Mouse (Mus musculus) liver, postnatal 0 days (tissue): Measurements from ENCODE around the gene Itsn2. TPM values are rescaled to one million over a fixed set of nuclear protein-coding genes. Genes with fewer than 3 reads are reported as not detected.

Experiments used
- ATAC-seq: fragments of 200-750 bp; cut with Nextera tagmentation; 2 replicates; pipeline ENCODE4 v1.8.0; 2017; ENCODE audit warnings: mild to moderate bottlenecking, moderate library complexity
- DNase-seq: peaks from one replicate; pipeline ENCODE4 v3.0.0-alpha.2; 2016
- H3K27ac ChIP-seq: fragments of 300-500 bp; sonication (generic); 2 replicates; pipeline ENCODE4 v1.5.1; 2014; ENCODE audit warnings: antibody characterized with exemption, moderate library complexity, mild to moderate bottlenecking, low read depth
- H3K27me3 ChIP-seq: fragments of 300-500 bp; sonication (generic); 2 replicates; pipeline ENCODE4 v1.6.1; 2014; ENCODE audit warnings: low read length, control low read depth, mixed read lengths; ENCODE audit not compliant: insufficient read depth
- H3K36me3 ChIP-seq: fragments of 300-500 bp; sonication (generic); replicated peaks from 2 replicates; pipeline ENCODE4 v1.6.1; 2014; ENCODE audit warnings: mild to moderate bottlenecking, control low read depth, low read length, moderate library complexity, mixed read lengths; ENCODE audit not compliant: insufficient read depth
- H3K4me1 ChIP-seq: fragments of 300-500 bp; sonication (generic); 2 replicates; pipeline ENCODE4 v1.6.1; 2014; ENCODE audit warnings: antibody characterized with exemption, mild to moderate bottlenecking, control low read depth; ENCODE audit not compliant: insufficient read depth
- H3K4me2 ChIP-seq: fragments of 300-500 bp; sonication (generic); 2 replicates; pipeline ENCODE4 v1.6.1; 2014; ENCODE audit warnings: low read depth, mild to moderate bottlenecking, low read length, moderate library complexity, mixed read lengths
- H3K4me3 ChIP-seq: fragments of 300-500 bp; sonication (generic); 2 replicates; pipeline ENCODE4 v1.5.1; 2014; ENCODE audit warnings: low read depth, low read length
- H3K9ac ChIP-seq: fragments of 300-500 bp; sonication (generic); replicated peaks from 2 replicates; pipeline ENCODE4 v1.6.1; 2014; ENCODE audit warnings: mild to moderate bottlenecking, moderate library complexity
- H3K9me3 ChIP-seq: fragments of 300-500 bp; sonication (generic); 2 replicates; pipeline ENCODE4 v1.6.1; 2016; ENCODE audit warnings: mild to moderate bottlenecking, control low read depth, low read length, mixed read lengths
- CTCF ChIP-seq: sonication (generic); IDR thresholded peaks from 2 replicates; pipeline ENCODE4 v1.5.1; 2016; ENCODE audit warnings: antibody characterized with exemption, low read depth
- EP300 ChIP-seq: IDR thresholded peaks from 2 replicates; pipeline ENCODE4 v1.6.1; 2016; ENCODE audit warnings: antibody characterized with exemption, low read depth, mild to moderate bottlenecking
- WGBS: fragments of 180-500 bp; shearing (Covaris S2); extraction: QIAGEN DNeasy Blood & Tissue Kit; methylation state at CpG from one replicate; pipeline ENCODE4 v1.1.7; 2014; ENCODE audit not compliant: insufficient replicate concordance; 5-methylcytosine and 5-hydroxymethylcytosine counted together
- polyA plus RNA-seq: library from polyadenylated mRNA; unstranded; fragments of >200 nt; fragmentation: Nextera tagmentation; extraction: Ambion mirVana; gene quantifications from 2 replicates; pipeline ENCODE4 v1.2.1, GENCODE M21; 2015

The Itsn2 gene
- polyA plus RNA-seq, 1 experiment from 2014 or later = 17.5 TPM

DNA sequence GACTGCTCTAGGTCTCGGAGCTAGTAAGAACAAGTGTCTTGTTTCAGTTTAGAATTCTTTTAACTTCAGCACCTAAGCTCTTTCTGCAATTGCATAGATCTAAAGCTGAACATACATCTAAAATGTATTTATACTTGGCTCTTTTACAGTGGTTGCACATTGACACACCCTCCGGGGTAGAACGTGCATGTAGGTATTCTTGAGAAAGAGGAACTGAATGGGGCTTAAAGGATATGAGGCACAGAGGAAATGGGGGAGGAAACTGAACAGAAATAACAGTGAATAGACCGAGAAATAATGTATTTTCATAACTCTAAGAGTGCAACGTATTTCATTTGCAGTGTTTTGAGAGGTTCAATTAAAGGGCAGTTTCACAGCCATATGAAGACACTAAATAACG, 2.6 kb downstream of the Itsn2 start:
- Histone ChIP-seq H3K4me1 (peaks cover 24% of the 10 kb centered on the region), H3K36me3 (no peaks in the 10 kb centered on the region; the same call in 1 of the 2 replicates), H3K27me3 (no peaks in the 10 kb centered on the region), H3K4me2 (peak overlapping the region; percentile 80), H3K9me3 (no peaks in the 10 kb centered on the region), H3K4me3 (0 out of 2 replicates have a peak overlapping the region, but pooled peaks have one; percentile 9), H3K9ac (no peak overlapping the region), H3K27ac (no peak overlapping the region)
- DNase-seq (no peak), ATAC-seq (no peak)
- 29% methylated on average over 6 of the region's 6 CpGs for WGBS
- TF ChIP-seq EP300 (no peak), CTCF (no peak)

DNA sequence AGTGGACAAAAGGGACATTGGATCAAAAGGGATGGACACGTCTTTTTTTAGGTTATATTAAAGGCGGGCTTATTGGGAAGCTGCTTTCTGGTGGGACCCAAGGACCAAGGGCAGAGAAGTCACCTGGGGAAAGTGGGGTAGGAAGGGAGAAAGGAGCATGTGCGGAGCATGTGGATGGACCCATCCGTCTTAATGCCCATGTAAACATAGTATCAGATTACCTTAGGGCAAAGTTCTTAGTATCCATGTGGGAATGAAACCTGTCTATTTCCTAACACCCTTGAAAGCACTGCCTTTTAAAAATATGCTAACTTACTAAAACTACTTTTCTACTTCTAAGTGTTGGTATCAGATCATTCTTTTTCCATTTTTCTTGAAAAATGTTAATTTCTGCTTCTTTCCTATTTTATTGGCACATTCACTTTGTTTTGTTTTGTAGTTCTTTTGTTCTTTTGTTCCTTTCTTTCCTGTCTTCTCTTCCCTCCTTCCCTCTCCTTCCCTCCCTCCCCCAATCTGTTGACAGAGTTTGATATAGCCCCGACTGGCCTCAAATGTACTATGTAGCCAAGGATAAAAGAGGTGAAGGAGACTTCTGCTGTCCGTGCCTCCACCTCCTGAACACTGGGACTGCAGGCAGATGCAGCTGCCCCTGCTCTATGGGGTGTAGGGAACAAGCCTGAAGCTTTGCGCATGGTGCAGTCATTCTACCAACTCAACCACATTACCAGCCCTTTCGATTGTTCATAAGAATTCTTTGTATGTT, 6.4 kb downstream of the Itsn2 start:
- DNase-seq (no peak), ATAC-seq (0 out of 2 replicates have a peak, but pooled peaks have one; percentile 45)
- no peak overlapping the region for H3K27ac ChIP-seq
- H3K4me1 ChIP-seq = peaks cover 28% of the 10 kb centered on the region
- H3K36me3 ChIP-seq = no peaks in the 10 kb centered on the region; the same call in 1 of the 2 replicates
- H3K9ac ChIP-seq = no peak overlapping the region
- H3K4me3 ChIP-seq = no peak overlapping the region
- H3K9me3 ChIP-seq = no peaks in the 10 kb centered on the region
- no peaks in the 10 kb centered on the region for H3K27me3 ChIP-seq
- TF ChIP-seq EP300 (no peak), CTCF (no peak)
- H3K4me2 ChIP-seq = no peak overlapping the region
- WGBS = 63% methylated on average over 8 of the region's 8 CpGs

DNA sequence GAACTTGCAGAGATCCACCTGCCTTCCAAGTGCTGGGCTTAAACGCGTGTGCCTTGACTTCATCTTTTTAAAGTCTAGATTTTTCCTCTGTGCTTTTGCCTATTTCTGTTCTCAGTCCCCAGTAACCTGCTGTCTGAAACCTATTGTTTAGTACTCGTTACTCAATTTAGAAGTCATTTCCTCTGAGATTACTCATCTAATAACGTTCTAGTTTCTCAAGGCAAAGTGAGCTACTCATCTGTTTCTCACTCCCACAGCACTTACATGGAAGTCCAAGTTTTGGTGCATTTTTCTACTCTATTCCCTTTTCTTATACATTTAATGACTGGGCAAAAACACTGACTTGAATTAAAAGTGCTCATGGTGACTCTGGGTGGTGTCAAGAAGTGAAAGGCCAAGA, 7.3 kb downstream of the Itsn2 start:
- no peak overlapping the region for H3K4me3 ChIP-seq
- no peaks in the 10 kb centered on the region for H3K9me3 ChIP-seq
- no peak for ATAC-seq
- no peak for TF ChIP-seq EP300
- no peak for TF ChIP-seq CTCF
- H3K27ac ChIP-seq = no peak overlapping the region
- no peak overlapping the region for H3K4me2 ChIP-seq
- DNase-seq = no peak
- H3K27me3 ChIP-seq = no peaks in the 10 kb centered on the region
- H3K4me1 ChIP-seq = peaks cover 21% of the 10 kb centered on the region
- no peak overlapping the region for H3K9ac ChIP-seq
- 40% methylated on average over 4 of the region's 4 CpGs for WGBS
- H3K36me3 ChIP-seq = no peaks in the 10 kb centered on the region; the same call in 1 of the 2 replicates

DNA sequence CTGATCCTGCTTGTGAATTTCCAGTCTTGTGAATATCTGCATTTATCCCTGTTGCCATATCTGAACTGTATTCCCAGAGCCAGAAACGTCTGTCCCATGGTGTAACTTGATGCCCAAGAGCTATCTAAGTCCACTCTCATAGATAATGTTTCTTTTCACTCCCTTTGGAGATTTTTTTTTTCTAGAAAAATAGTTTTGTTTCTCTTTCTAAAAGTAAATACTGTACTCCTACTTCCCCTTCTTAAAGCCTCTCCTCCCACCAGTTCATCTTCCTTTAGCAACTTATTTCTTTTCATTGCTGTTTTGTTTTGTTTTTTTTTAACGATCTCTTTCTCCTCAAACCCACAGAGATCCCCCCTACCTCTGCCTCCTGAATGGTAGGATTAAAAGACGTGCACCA, 14.2 kb downstream of the Itsn2 start:
- H3K4me1 ChIP-seq = peaks cover 5% of the 10 kb centered on the region; the same call in 1 of the 2 replicates
- no peaks in the 10 kb centered on the region for H3K9me3 ChIP-seq
- TF ChIP-seq CTCF = no peak
- TF ChIP-seq EP300 = no peak
- H3K4me2 ChIP-seq = no peak overlapping the region
- no peak overlapping the region for H3K9ac ChIP-seq
- 0 out of 2 replicates have a peak, but pooled peaks cover 3% of the 10 kb centered on the region for H3K36me3 ChIP-seq
- 56% methylated on average over 3 of the region's 3 CpGs for WGBS
- H3K4me3 ChIP-seq = no peak overlapping the region
- ATAC-seq = no peak
- H3K27ac ChIP-seq = no peak overlapping the region
- no peaks in the 10 kb centered on the region for H3K27me3 ChIP-seq
- DNase-seq = no peak

DNA sequence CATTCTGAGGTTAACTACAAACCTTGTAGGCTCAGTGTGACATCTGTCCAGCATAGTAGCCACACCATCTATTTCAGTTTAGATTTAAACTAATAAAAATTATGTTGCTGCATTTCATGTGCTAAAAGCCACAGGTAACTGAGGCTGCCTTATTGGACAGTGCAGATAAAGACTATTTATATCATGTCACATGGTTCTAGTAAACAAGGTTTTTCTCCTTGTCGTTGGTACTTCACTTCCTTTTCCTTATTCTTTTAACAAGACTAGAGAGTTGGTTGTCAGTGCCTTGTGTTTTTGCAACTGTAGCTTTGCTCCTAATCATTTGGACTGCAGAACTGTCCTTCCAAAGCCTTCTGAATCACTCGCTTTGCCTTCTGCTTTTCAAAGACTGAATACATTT, 22.3 kb downstream of the Itsn2 start:
- no peak overlapping the region for H3K4me2 ChIP-seq
- H3K27me3 ChIP-seq = no peaks in the 10 kb centered on the region
- 43% methylated on average over 2 of the region's 2 CpGs for WGBS
- H3K9ac ChIP-seq = no peak overlapping the region
- no peak for TF ChIP-seq CTCF
- no peak for TF ChIP-seq EP300
- no peak for DNase-seq
- 0 out of 2 replicates have a peak, but pooled peaks cover 2% of the 10 kb centered on the region for H3K36me3 ChIP-seq
- no peak for ATAC-seq
- no peak overlapping the region for H3K4me3 ChIP-seq
- H3K4me1 ChIP-seq = peaks cover 3% of the 10 kb centered on the region; the same call in 1 of the 2 replicates
- no peak overlapping the region for H3K27ac ChIP-seq
- H3K9me3 ChIP-seq = no peaks in the 10 kb centered on the region

DNA sequence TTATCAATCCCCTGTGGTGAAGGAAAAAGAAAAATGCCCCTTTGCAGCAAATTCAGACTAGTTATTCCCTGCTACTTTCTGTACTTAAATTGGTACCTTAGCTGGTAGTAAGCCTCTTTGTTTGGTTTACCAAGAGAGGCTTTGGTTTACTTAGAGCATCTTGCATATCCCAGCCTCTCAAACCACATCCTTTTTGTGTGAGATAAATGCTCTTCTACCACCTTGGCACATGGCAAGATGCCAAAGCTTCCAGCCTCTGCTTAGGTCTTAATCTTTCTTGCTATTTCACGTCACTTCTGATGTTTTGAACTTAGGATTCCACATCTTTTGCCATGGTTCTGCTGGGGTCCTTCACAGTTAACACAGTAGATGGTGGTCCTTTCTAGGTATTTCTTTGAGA, 31.8 kb downstream of the Itsn2 start:
- TF ChIP-seq CTCF (no peak), EP300 (no peak)
- Histone ChIP-seq H3K9me3 (no peaks in the 10 kb centered on the region), H3K36me3 (peaks cover 11% of the 10 kb centered on the region), H3K4me2 (no peak overlapping the region), H3K27me3 (no peaks in the 10 kb centered on the region), H3K9ac (no peak overlapping the region), H3K27ac (no peak overlapping the region), H3K4me1 (no peaks in the 10 kb centered on the region), H3K4me3 (no peak overlapping the region)
- 61% methylated on average over 1 of the region's 1 CpGs for WGBS
- no peak for ATAC-seq
- DNase-seq = no peak
